Mouse (Mus musculus): ENCODE results near the gene Map2. TPM values are rescaled to one million over a fixed set of nuclear protein-coding genes. Genes with fewer than 3 reads are reported as not detected.

Gene Map2
- polyA plus RNA-seq, 1 experiment from 2014 or later: 0.66 TPM

DNA sequence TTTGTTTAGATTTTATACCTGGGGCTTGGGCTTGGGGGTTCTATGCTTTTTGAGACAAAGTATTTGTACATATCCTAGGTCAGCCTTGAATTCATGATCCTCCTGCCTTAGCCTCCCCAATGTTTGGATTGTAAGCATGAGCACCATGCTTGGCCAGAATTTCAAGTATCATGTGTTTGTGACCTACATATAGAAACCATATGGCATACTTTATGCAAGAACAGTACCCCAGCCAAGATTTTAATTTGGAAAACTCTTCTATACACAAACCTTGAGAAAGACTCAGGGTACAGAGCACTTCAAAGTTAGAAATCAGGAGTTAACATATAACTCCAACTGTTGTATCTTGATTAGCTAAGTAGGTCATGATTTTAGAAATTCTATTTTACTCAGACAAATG is 243.3 kb downstream of the Map2 start:
- DNase-seq (no peak), ATAC-seq (no peak)
- Histone ChIP-seq H3K36me3 (replicated peaks; ENCODE audit: insufficient read depth, low read length) (no peaks in the 10 kb centered on the region), H3K4me2 (ENCODE audit: low read depth, low read length) (no peak overlapping the region), H3K9ac (replicated peaks) (no peak overlapping the region), H3K4me3 (ENCODE audit: low read depth, low read length) (no peak overlapping the region), H3K27ac (ENCODE audit: low read depth) (no peak overlapping the region), H3K9me3 (ENCODE audit: low read length) (no peaks in the 10 kb centered on the region), H3K27me3 (ENCODE audit: insufficient read depth, low read length) (no peaks in the 10 kb centered on the region), H3K4me1 (ENCODE audit: insufficient read depth) (no peaks in the 10 kb centered on the region)
- TF ChIP-seq EP300 (IDR thresholded peaks at IDR 0.05; ENCODE audit: low read depth) (no peak), CTCF (IDR thresholded peaks at IDR 0.05; ENCODE audit: low read depth) (no peak)

- no peaks in the 10 kb centered on the region for H3K36me3 ChIP-seq (replicated peaks; ENCODE audit: insufficient read depth, low read length)
- no peak for ATAC-seq
- no peaks in the 10 kb centered on the region for H3K9me3 ChIP-seq (ENCODE audit: low read length)
- H3K4me1 ChIP-seq (ENCODE audit: insufficient read depth): no peaks in the 10 kb centered on the region
- 79% methylated on average over 5 of the region's 5 CpGs for WGBS (ENCODE audit: insufficient replicate concordance)
- no peak overlapping the region for H3K4me2 ChIP-seq (ENCODE audit: low read depth, low read length)
- no peak for TF ChIP-seq CTCF (IDR thresholded peaks at IDR 0.05; ENCODE audit: low read depth)
- no peak for TF ChIP-seq EP300 (IDR thresholded peaks at IDR 0.05; ENCODE audit: low read depth)
- no peak overlapping the region for H3K27ac ChIP-seq (ENCODE audit: low read depth)
- H3K27me3 ChIP-seq (ENCODE audit: insufficient read depth, low read length): no peaks in the 10 kb centered on the region
- H3K9ac ChIP-seq (replicated peaks): no peak overlapping the region
- DNase-seq: no peak
- H3K4me3 ChIP-seq (ENCODE audit: low read depth, low read length): no peak overlapping the region
These were observed 251.0 kb downstream of the Map2 start for GRCm38 (mm10) chr1:66426073-66426472.

- Histone ChIP-seq H3K4me3 (ENCODE audit: low read depth, low read length) (no peak overlapping the region), H3K4me1 (ENCODE audit: insufficient read depth) (no peaks in the 10 kb centered on the region), H3K36me3 (replicated peaks; ENCODE audit: insufficient read depth, low read length) (no peaks in the 10 kb centered on the region), H3K9me3 (ENCODE audit: low read length) (no peaks in the 10 kb centered on the region), H3K27me3 (ENCODE audit: insufficient read depth, low read length) (no peaks in the 10 kb centered on the region), H3K9ac (replicated peaks) (no peak overlapping the region), H3K4me2 (ENCODE audit: low read depth, low read length) (no peak overlapping the region), H3K27ac (ENCODE audit: low read depth) (no peak overlapping the region)
- no peak for DNase-seq
- no peak for ATAC-seq
- no peak for TF ChIP-seq CTCF (IDR thresholded peaks at IDR 0.05; ENCODE audit: low read depth)
- no peak for TF ChIP-seq EP300 (IDR thresholded peaks at IDR 0.05; ENCODE audit: low read depth)
These were observed 255.9 kb downstream of the Map2 start for GRCm38 (mm10) chr1:66430962-66431361.

- H3K4me1 ChIP-seq (ENCODE audit: insufficient read depth): no peaks in the 10 kb centered on the region
- ATAC-seq (no peak), DNase-seq (no peak)
- TF ChIP-seq CTCF (IDR thresholded peaks at IDR 0.05; ENCODE audit: low read depth): no peak
- TF ChIP-seq EP300 (IDR thresholded peaks at IDR 0.05; ENCODE audit: low read depth): no peak
- H3K27ac ChIP-seq (ENCODE audit: low read depth): no peak overlapping the region
- H3K4me2 ChIP-seq (ENCODE audit: low read depth, low read length): no peak overlapping the region
- no peaks in the 10 kb centered on the region for H3K9me3 ChIP-seq (ENCODE audit: low read length)
- WGBS (ENCODE audit: insufficient replicate concordance): 68% methylated on average over 6 of the region's 6 CpGs
- no peak overlapping the region for H3K4me3 ChIP-seq (ENCODE audit: low read depth, low read length)
- H3K9ac ChIP-seq (replicated peaks): no peak overlapping the region
- H3K27me3 ChIP-seq (ENCODE audit: insufficient read depth, low read length): no peaks in the 10 kb centered on the region
- H3K36me3 ChIP-seq (replicated peaks; ENCODE audit: insufficient read depth, low read length): no peaks in the 10 kb centered on the region
These were observed 256.4 kb downstream of the Map2 start for GRCm38 (mm10) chr1:66431472-66431871.

- Histone ChIP-seq H3K4me1 (ENCODE audit: insufficient read depth) (no peaks in the 10 kb centered on the region), H3K9ac (replicated peaks) (no peak overlapping the region), H3K36me3 (replicated peaks; ENCODE audit: insufficient read depth, low read length) (no peaks in the 10 kb centered on the region), H3K9me3 (ENCODE audit: low read length) (no peaks in the 10 kb centered on the region), H3K4me2 (ENCODE audit: low read depth, low read length) (no peak overlapping the region), H3K27ac (ENCODE audit: low read depth) (no peak overlapping the region), H3K27me3 (ENCODE audit: insufficient read depth, low read length) (no peaks in the 10 kb centered on the region), H3K4me3 (ENCODE audit: low read depth, low read length) (no peak overlapping the region)
- DNase-seq (no peak), ATAC-seq (no peak)
- WGBS (ENCODE audit: insufficient replicate concordance): 65% methylated on average over 2 of the region's 2 CpGs
- TF ChIP-seq CTCF (IDR thresholded peaks at IDR 0.05; ENCODE audit: low read depth) (no peak), EP300 (IDR thresholded peaks at IDR 0.05; ENCODE audit: low read depth) (no peak)
These were observed 263.0 kb downstream of the Map2 start for GRCm38 (mm10) chr1:66438069-66438468.

GRCm38 (mm10) chr1:66442922-66443321 is 267.8 kb downstream of the Map2 start:
- H3K4me2 ChIP-seq (ENCODE audit: low read depth, low read length): no peak overlapping the region
- no peaks in the 10 kb centered on the region for H3K36me3 ChIP-seq (replicated peaks; ENCODE audit: insufficient read depth, low read length)
- ATAC-seq (no peak), DNase-seq (no peak)
- H3K4me3 ChIP-seq (ENCODE audit: low read depth, low read length): no peak overlapping the region
- H3K27me3 ChIP-seq (ENCODE audit: insufficient read depth, low read length): no peaks in the 10 kb centered on the region
- TF ChIP-seq CTCF (IDR thresholded peaks at IDR 0.05; ENCODE audit: low read depth): no peak
- no peak for TF ChIP-seq EP300 (IDR thresholded peaks at IDR 0.05; ENCODE audit: low read depth)
- H3K9me3 ChIP-seq (ENCODE audit: low read length): no peaks in the 10 kb centered on the region
- no peak overlapping the region for H3K27ac ChIP-seq (ENCODE audit: low read depth)
- 65% methylated on average over 2 of the region's 2 CpGs for WGBS (ENCODE audit: insufficient replicate concordance)
- no peak overlapping the region for H3K9ac ChIP-seq (replicated peaks)
- no peaks in the 10 kb centered on the region for H3K4me1 ChIP-seq (ENCODE audit: insufficient read depth)

DNA sequence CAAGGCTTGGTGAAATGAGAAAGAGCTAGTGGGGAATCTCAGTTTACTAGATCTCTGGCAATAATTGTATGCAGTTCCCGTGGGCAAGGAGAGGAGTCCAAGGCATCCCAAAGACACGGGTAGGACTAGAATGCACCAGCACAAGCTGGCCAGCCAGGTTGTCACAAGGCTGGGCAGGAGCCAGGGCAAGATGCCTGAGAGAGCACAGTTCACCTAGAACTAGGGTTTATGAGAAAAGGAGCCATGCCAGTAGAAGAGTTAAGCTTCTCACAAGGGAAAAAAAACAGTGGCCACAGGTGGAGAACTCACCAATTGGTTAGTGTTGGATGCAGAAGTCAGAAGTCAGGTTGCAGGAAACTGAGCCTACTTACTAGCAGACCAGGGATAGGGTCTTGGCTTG is 274.4 kb downstream of the Map2 start:
- Histone ChIP-seq H3K27ac (ENCODE audit: low read depth) (no peak overlapping the region), H3K4me1 (ENCODE audit: insufficient read depth) (no peaks in the 10 kb centered on the region), H3K9me3 (ENCODE audit: low read length) (no peaks in the 10 kb centered on the region), H3K4me3 (ENCODE audit: low read depth, low read length) (no peak overlapping the region), H3K4me2 (ENCODE audit: low read depth, low read length) (no peak overlapping the region), H3K36me3 (replicated peaks; ENCODE audit: insufficient read depth, low read length) (no peaks in the 10 kb centered on the region), H3K27me3 (ENCODE audit: insufficient read depth, low read length) (no peaks in the 10 kb centered on the region), H3K9ac (replicated peaks) (no peak overlapping the region)
- DNase-seq: no peak
- no peak for ATAC-seq
- TF ChIP-seq EP300 (IDR thresholded peaks at IDR 0.05; ENCODE audit: low read depth) (no peak), CTCF (IDR thresholded peaks at IDR 0.05; ENCODE audit: low read depth) (no peak)
- 68% methylated on average over 2 of the region's 2 CpGs for WGBS (ENCODE audit: insufficient replicate concordance)
